Mouse (Mus musculus) adrenal gland, adult 2 months (tissue): ENCODE results near the gene Cep104. TPM values are rescaled to one million over a fixed set of nuclear protein-coding genes. Genes with fewer than 3 reads are reported as not detected.
A peak's percentile ranks its signal among the peaks of the same experiment; 100 is the strongest.

Experiments
- DNase-seq: peaks from one replicate; pipeline ENCODE4 v3.0.0; 2021
- long read RNA-seq: library from polyadenylated mRNA; stranded (forward); transcript quantifications from one replicate; pipeline ENCODE4 v2.0.0, GENCODE M21; 2021
- polyA plus RNA-seq: library from polyadenylated mRNA; depleted of rRNA; stranded (reverse); fragments of >200 nt; gene quantifications from 2 replicates; pipeline ENCODE4 v1.2.3, GENCODE M21; 2012; rRNA removed
- total RNA-seq, 2 experiments: library from RNA; stranded (reverse); gene quantifications; 2 replicates each; pipeline ENCODE4 v1.2.3; 2021

The Cep104 gene
- total RNA-seq (10 to 100 TPM; 25.6 to 25.7 TPM), polyA plus RNA-seq (18.4 and 22.4 TPM in 2 replicates)
- long read RNA-seq, full-length matches to known transcripts: 10 of 19 reads
- long read RNA-seq, partial matches to known transcripts: 1 of 19 reads
- long read RNA-seq, other reads (novel, unspliced or antisense): 8 of 19 reads

GRCm38 (mm10) chr4:153974431-153975291, at the start of gene Cep104, which contains the start of gene Dffb:
Gene Cep104, plus strand, starts transcription at chr4:153975194.
Gene Dffb, minus strand, starts transcription at chr4:153975126.
- peak; percentile 96 for DNase-seq

- DNase-seq: no peak
Observed at GRCm38 (mm10) chr4:153928772-153929299, 46.2 kb upstream of the Cep104 start.

GRCm38 (mm10) chr4:153929425-153929824, 45.6 kb upstream of the Cep104 start:
- DNase-seq: no peak

GRCm38 (mm10) chr4:153929921-153930320, 45.1 kb upstream of the Cep104 start:
- no peak for DNase-seq

- DNase-seq: peak; percentile 10
Observed at GRCm38 (mm10) chr4:153943243-153943642, 31.8 kb upstream of the Cep104 start.

GRCm38 (mm10) chr4:153944261-153944660, 30.7 kb upstream of the Cep104 start:
- no peak for DNase-seq

- DNase-seq: no peak
Observed at GRCm38 (mm10) chr4:153945741-153946140, 29.3 kb upstream of the Cep104 start.

GRCm38 (mm10) chr4:153950372-153950771, 24.6 kb upstream of the Cep104 start:
- no peak for DNase-seq

- DNase-seq: no peak
Observed at GRCm38 (mm10) chr4:153951150-153951549, 23.8 kb upstream of the Cep104 start.

GRCm38 (mm10) chr4:153951692-153952091, 23.3 kb upstream of the Cep104 start:
- DNase-seq: no peak

GRCm38 (mm10) chr4:153955651-153956050, 19.3 kb upstream of the Cep104 start:
- DNase-seq: no peak

GRCm38 (mm10) chr4:153956569-153957405, 18.2 kb upstream of the Cep104 start, which contains the start of gene A430005L14Rik:
Gene A430005L14Rik, plus strand, starts transcription at chr4:153957237.
- DNase-seq: peak; percentile 97

GRCm38 (mm10) chr4:153957444-153958250, 17.3 kb upstream of the Cep104 start:
- DNase-seq: no peak

GRCm38 (mm10) chr4:153962631-153963030, 12.4 kb upstream of the Cep104 start:
- no peak for DNase-seq

GRCm38 (mm10) chr4:153966651-153967050, 8.3 kb upstream of the Cep104 start:
- no peak for DNase-seq

GRCm38 (mm10) chr4:153967556-153967955, 7.4 kb upstream of the Cep104 start:
- DNase-seq: no peak

GRCm38 (mm10) chr4:153968063-153968462, 6.9 kb upstream of the Cep104 start:
- no peak for DNase-seq

GRCm38 (mm10) chr4:153975292-153975662, 283 bp downstream of the Cep104 start:
- DNase-seq: no peak

- no peak for DNase-seq
Observed at GRCm38 (mm10) chr4:153975768-153976167, 774 bp downstream of the Cep104 start.

- DNase-seq: no peak
Observed at GRCm38 (mm10) chr4:153979243-153979642, 4.2 kb downstream of the Cep104 start.

GRCm38 (mm10) chr4:153980470-153980869, 5.5 kb downstream of the Cep104 start:
- no peak for DNase-seq
